Mouse (Mus musculus) lung, postnatal 36 days (tissue): ENCODE measurements at regions not wholly inside any gene's neighbourhood (a gene's known extent, or its start where the extent isn't known, plus 50 kb on each side); places are given as distances from the start of the nearest gene placed in this dataset.

Source experiments
- DNase-seq: peaks from one replicate; pipeline ENCODE4 v3.0.0; 2022; ENCODE audit warnings: mixed read lengths

- DNase-seq = no peak
Measured at GRCm38 (mm10) chr6:82860485-82860884, 79.1 kb downstream of the Sema4f start.

DNA sequence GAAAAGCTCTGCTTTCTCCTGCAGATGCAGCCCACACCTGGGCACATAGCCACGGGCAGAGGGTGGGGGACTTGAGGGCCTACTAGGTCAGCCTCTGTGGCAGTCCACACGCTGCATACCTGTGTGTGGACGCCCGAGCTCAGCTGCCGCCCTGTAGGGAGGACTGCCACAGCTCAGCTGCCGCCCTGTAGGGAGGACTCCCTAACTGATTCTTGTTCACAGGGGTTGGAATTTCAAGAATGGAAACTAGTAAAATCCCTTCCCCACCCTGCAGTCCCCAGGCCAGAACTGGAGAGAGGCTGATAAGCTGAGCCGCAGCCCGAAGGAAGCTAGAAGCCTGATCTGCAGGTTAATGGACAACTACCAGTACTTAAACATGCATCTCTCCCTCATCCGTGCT, 82.0 kb upstream of the Hk2 start:
- DNase-seq = no peak

DNA sequence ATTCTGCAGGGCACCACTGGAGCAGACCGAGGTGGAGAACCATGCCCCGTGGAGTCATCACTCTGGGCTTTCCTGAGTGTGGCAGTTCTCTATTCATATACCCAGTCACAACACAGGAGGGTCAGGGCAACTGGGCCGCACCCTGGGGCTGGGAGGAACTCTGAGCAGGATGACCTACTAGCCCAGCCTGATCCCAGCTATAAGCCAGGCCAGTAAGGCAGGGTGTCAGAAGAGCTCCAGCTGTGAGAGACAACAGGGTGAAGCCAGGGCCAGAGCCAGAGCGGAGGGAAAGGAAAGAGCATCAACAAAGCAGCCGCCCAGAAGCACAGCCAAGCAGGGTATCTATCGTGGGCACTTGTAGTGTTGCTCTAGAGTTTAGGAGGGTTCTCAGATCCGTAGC, 81.1 kb upstream of the Hk2 start:
- peak; percentile 6 for DNase-seq

GRCm38 (mm10) chr6:82854780-82855179, 80.5 kb upstream of the Hk2 start:
- no peak for DNase-seq

DNA sequence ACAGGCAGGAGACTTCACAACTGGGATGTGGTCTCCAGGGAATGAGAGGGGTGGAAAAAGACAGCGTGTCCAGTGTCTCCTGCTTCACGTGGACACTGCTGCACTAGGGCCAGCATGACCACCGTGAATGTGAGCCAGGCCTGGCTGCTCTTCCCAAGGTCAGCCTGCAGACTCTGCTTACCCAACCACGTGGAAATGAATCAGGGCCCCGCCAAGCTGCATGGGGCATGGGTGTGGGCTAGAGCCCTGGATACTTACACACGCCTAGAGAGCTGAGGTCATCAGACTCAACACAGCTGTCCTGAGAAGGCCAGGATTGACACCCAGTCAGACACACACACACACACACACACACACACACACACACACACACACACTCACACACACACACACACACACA, 80.1 kb upstream of the Hk2 start:
- DNase-seq = peak; percentile 24

DNA sequence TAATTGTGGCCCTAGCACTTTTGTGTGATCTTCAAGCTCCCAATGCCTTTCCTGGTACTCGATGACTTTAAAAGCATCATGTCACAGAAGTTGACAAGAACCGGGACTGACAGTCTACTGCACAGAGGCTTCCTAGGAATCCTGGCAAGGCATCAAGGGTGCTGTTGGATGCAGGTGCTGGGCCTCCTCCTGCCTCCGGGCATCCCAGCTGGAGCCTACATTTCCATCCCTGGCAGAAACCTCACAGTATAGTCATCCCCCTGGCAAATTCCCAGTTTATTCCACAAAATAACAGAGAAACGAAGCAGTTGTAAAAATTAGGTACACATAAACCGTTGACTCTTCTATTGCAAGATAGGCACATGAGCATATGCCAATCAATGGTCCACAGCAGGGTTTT, 78.8 kb upstream of the Hk2 start:
- no peak for DNase-seq

DNA sequence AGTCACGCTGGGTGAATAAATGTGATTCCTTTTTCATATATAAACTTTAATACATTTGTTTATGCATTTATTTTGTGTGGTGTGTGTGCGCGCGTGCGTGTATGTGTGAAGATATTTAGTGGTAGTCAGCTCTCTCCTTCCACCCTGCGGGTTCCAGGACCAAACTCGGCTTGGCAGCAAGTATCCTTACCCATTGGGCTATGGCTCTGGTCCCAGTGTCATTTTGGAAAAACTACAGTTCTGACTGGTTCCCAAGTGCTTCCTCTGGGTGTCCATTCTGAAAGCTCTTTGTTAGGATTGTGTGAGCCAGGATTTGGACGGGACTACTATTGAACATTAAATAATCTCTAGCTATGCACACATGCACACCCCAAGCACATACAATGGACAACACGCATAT, 76.3 kb upstream of the Hk2 start:
- no peak for DNase-seq

- no peak for DNase-seq
Measured at GRCm38 (mm10) chr6:82847598-82847997, 73.3 kb upstream of the Hk2 start.

DNA sequence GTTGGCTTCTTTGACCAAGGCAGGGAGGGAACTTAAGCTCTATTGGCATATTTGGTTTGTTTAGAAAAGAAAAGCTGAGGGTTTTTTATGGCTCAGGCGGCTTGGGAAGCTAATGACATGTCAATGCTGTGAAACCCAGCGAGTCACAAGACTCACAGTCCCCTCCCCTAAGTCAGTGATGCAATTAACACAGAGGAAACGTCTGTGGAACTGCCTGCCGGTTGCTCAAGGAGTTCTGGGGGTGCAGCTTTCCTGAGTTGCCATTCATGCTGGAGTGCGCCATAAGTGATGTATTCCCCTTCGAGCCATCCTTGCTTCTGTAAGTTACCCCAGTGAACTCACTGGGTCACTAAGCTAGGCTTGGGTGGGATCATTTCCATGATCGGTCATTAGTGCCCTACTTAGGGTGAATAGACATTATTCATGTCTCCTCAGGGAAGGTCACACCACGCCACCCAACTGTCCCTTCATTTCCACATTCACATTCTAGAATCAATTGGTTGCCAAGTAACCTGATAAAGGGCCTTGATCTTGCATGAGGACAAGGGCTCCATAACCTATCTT, 72.4 kb upstream of the Hk2 start:
- DNase-seq = peak; percentile 31

DNA sequence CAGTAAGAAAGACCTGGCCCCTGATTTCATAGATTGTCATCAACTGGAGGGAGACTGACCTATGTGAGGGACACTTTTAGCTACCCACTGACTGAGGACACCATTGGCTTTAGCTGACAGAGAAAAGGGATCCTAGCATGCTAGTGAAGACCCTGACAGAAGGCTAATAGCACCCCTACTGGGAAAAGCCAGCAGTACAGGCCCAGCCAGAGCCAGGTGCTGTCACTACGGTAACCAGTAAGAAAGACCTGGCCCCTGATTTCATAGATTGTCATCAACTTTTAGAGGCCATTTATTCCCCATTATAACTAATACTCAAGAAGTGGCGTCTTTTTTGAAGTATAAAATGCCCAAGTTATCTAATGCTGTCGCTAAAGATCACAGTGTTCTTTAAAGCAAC, 70.2 kb upstream of the Hk2 start:
- peak; percentile 44 for DNase-seq

GRCm38 (mm10) chr6:82843881-82844280, 69.6 kb upstream of the Hk2 start:
- no peak for DNase-seq

GRCm38 (mm10) chr6:82837246-82837645, 63.0 kb upstream of the Hk2 start:
- DNase-seq = no peak

- no peak for DNase-seq
Measured at GRCm38 (mm10) chr6:82835222-82836064, 61.2 kb upstream of the Hk2 start.

DNA sequence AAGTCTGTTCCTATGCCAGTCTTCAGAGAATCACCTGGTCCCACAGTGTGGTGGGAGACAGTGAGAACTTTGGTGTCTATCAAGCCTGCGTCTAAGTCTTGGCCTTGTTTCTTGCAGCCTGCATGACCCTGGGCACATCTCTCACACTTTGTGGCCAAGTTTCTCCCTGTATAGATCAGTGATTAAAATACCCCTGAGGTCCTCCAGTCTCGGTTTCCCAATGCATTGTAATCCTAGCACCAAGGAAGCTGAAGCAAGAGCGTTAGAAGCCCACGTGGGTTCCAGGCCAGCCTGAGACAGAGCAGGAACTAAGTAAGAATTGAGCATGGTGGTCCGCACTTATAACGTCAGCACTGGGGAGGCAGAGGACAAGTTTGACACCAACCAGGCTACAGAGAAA, 59.6 kb upstream of the Hk2 start:
- no peak for DNase-seq

DNA sequence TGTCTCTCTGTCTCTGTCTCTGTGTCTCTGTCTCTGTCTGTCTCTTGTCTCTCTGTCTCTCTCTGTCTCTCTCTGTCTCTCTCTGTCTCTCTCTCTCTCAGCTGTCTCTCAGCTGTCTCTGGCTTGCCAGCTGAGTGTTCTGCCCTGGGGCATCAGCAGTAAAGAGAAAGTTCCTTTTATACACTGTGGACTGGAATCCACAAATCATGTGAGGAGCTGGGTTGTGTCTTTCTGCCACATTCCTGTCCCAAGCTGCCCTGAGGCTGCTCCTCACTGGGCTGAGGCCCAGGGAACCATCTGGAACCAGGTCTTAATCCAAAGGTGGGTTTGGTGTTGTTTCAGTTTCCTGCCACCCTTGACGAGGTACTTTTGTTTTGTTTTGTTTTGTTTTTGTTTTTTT, 57.0 kb upstream of the Hk2 start:
- no peak for DNase-seq

GRCm38 (mm10) chr6:82824684-82825083, 50.4 kb upstream of the Hk2 start:
- DNase-seq = no peak

DNA sequence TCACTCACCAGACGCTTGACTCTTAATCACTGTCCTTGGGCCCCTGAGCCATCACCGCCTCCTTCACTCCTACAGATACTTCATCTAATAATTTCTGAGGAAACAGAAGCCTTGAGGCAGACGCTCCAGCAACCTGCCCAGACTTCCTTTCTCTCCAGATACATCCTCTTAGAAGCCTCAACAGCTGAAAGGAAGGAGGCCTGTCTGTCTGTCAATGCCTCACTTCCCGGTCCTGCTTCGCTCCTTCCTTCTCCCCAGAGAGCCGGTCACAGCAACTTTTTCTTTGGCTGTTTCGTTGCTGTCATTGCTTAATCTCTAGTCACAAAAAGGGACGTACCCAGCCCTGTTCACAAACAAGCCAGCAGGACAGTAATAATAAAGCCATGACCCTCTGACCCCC, 50.0 kb upstream of the Hk2 start:
- peak; percentile 19 for DNase-seq
